Mouse (Mus musculus): ENCODE data around the gene Slc27a3. TPM values are rescaled to one million over a fixed set of nuclear protein-coding genes. Genes with fewer than 3 reads are reported as not detected.

The Slc27a3 gene
- polyA plus RNA-seq (2015; fragmentation: Nextera tagmentation; extraction: Ambion mirVana), result 6.9 and 8.3 TPM in 2 replicates

GRCm38 (mm10) chr3:90389511-90390490, at the start of gene Slc27a3:
TSS of gene Slc27a3 (minus strand) at chr3:90389938.

GRCm38 (mm10) chr3:90433381-90434020, 43.8 kb upstream of the Slc27a3 start, which contains the start of gene Ints3:
TSS of gene Ints3 (minus strand) at chr3:90433622.

Other genes with a start within 250 kb of the Slc27a3 start
- 1,219 and 1,471 TPM in 2 replicates for gene Rps27, start 176.3 kb downstream of the Slc27a3 start, polyA plus RNA-seq (2015; fragmentation: Nextera tagmentation; extraction: Ambion mirVana)
- 20.8 and 21.2 TPM in 2 replicates for gene Rab13, start 176.2 kb downstream of the Slc27a3 start, polyA plus RNA-seq (2015; fragmentation: Nextera tagmentation; extraction: Ambion mirVana)
- 107 and 109 TPM in 2 replicates for gene Jtb, start 158.3 kb downstream of the Slc27a3 start, polyA plus RNA-seq (2015; fragmentation: Nextera tagmentation; extraction: Ambion mirVana)
- gene Creb3l4, start 146.4 kb downstream of the Slc27a3 start, polyA plus RNA-seq (2015; fragmentation: Nextera tagmentation; extraction: Ambion mirVana), result 1.3 and 1.9 TPM in 2 replicates
- gene Slc39a1, start 141.8 kb downstream of the Slc27a3 start, polyA plus RNA-seq (2015; fragmentation: Nextera tagmentation; extraction: Ambion mirVana), result 123 and 150 TPM in 2 replicates
- gene Crtc2, start 135.8 kb downstream of the Slc27a3 start, polyA plus RNA-seq (2015; fragmentation: Nextera tagmentation; extraction: Ambion mirVana), result 12.1 and 12.4 TPM in 2 replicates
- 1.9 and 2.2 TPM in 2 replicates for gene Dennd4b, start 124.8 kb downstream of the Slc27a3 start, polyA plus RNA-seq (2015; fragmentation: Nextera tagmentation; extraction: Ambion mirVana)
- 5.8 and 6.5 TPM in 2 replicates for gene Gatad2b, start 96.8 kb downstream of the Slc27a3 start, polyA plus RNA-seq (2015; fragmentation: Nextera tagmentation; extraction: Ambion mirVana)
- gene Ints3, start 43.7 kb upstream of the Slc27a3 start, polyA plus RNA-seq (2015; fragmentation: Nextera tagmentation; extraction: Ambion mirVana), result 9.2 and 9.7 TPM in 2 replicates
- gene Npr1, start 75.9 kb upstream of the Slc27a3 start, polyA plus RNA-seq (2015; fragmentation: Nextera tagmentation; extraction: Ambion mirVana), result 3.0 and 4.5 TPM in 2 replicates
- 59.7 and 65.9 TPM in 2 replicates for gene Ilf2, start 86.2 kb upstream of the Slc27a3 start, polyA plus RNA-seq (2015; fragmentation: Nextera tagmentation; extraction: Ambion mirVana)
- 91.6 and 102 TPM in 2 replicates for gene Snapin, start 101.1 kb upstream of the Slc27a3 start, polyA plus RNA-seq (2015; fragmentation: Nextera tagmentation; extraction: Ambion mirVana)
- 81.7 and 90.6 TPM in 2 replicates for gene Chtop, start 119.6 kb upstream of the Slc27a3 start, polyA plus RNA-seq (2015; fragmentation: Nextera tagmentation; extraction: Ambion mirVana)
- 796 and 865 TPM in 2 replicates for gene S100a1, start 124.5 kb upstream of the Slc27a3 start, polyA plus RNA-seq (2015; fragmentation: Nextera tagmentation; extraction: Ambion mirVana)
- 82.3 and 90.7 TPM in 2 replicates for gene S100a13, start 124.5 kb upstream of the Slc27a3 start, polyA plus RNA-seq (2015; fragmentation: Nextera tagmentation; extraction: Ambion mirVana)
- 161 and 184 TPM in 2 replicates for gene S100a14, start 136.9 kb upstream of the Slc27a3 start, polyA plus RNA-seq (2015; fragmentation: Nextera tagmentation; extraction: Ambion mirVana)
- 293 and 298 TPM in 2 replicates for gene S100a16, start 147.3 kb upstream of the Slc27a3 start, polyA plus RNA-seq (2015; fragmentation: Nextera tagmentation; extraction: Ambion mirVana)
- gene S100a3, start 170.6 kb upstream of the Slc27a3 start, polyA plus RNA-seq (2015; fragmentation: Nextera tagmentation; extraction: Ambion mirVana), result 2.5 and 2.6 TPM in 2 replicates
- gene S100a2, start 200.3 kb upstream of the Slc27a3 start, polyA plus RNA-seq (2015; fragmentation: Nextera tagmentation; extraction: Ambion mirVana), result 0.88 TPM in 1 of 2 replicates, not detected in the other
- not detected in 2 replicates for gene Gm42674, start 212.0 kb upstream of the Slc27a3 start, polyA plus RNA-seq (2015; fragmentation: Nextera tagmentation; extraction: Ambion mirVana)
- 45.1 and 83.2 TPM in 2 replicates for gene S100a4, start 213.8 kb upstream of the Slc27a3 start, polyA plus RNA-seq (2015; fragmentation: Nextera tagmentation; extraction: Ambion mirVana)
- 1.4 and 1.6 TPM in 2 replicates for gene S100a5, start 218.6 kb upstream of the Slc27a3 start, polyA plus RNA-seq (2015; fragmentation: Nextera tagmentation; extraction: Ambion mirVana)
- 4,303 and 4,617 TPM in 2 replicates for gene S100a6, start 222.9 kb upstream of the Slc27a3 start, polyA plus RNA-seq (2015; fragmentation: Nextera tagmentation; extraction: Ambion mirVana)

Measured in urinary bladder, postnatal 0 days (tissue).